Mouse (Mus musculus) heart, postnatal 10 days (tissue): ENCODE measurements around the gene Gigyf2. TPM values are rescaled to one million over a fixed set of nuclear protein-coding genes. Genes with fewer than 3 reads are reported as not detected.

ENCODE experiments used
- DNase-seq, 2 experiments: peaks; one replicate each; pipeline ENCODE4 v3.0.0; 2021
- intact Hi-C: fragments of 180-260 bp; cut with DNase I; formaldehyde crosslinking; loops from one replicate; pipeline ENCODE4 v1.15.1; 2025
- total RNA-seq, 2 experiments: library from RNA; stranded (reverse); gene quantifications; 2 replicates each; pipeline ENCODE4 v1.2.3; 2021

Gene Gigyf2
- total RNA-seq: 10 to 100 TPM; 46.6 to 53.5 TPM

DNA sequence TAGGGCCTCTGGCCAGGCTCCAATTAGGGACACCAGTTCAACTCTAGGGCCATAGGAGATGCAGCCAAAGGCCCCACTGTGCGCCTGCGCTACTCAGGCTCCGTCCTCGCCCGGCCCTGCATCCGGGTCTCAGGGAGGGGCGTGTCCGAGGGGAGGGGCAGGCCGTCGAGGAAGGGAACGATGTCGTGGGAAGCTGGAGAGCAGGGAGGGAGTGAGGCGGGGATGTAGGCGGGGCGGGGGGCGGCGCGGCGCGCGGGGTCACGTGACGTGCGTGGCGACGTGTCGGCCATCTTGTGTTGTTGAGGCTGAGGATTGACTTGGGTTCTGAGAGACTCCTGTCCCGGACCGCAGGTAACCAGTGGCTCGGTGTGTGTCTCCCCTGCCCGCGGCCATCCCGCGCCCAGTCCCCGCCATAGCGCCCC lies at the start of gene Gigyf2:
TSS of gene Gigyf2 (plus strand) at position 257 of the 422 bp plus-strand sequence.
- peak; percentile 97 to 98 for DNase-seq
- intact Hi-C loops: no loop called here

DNA sequence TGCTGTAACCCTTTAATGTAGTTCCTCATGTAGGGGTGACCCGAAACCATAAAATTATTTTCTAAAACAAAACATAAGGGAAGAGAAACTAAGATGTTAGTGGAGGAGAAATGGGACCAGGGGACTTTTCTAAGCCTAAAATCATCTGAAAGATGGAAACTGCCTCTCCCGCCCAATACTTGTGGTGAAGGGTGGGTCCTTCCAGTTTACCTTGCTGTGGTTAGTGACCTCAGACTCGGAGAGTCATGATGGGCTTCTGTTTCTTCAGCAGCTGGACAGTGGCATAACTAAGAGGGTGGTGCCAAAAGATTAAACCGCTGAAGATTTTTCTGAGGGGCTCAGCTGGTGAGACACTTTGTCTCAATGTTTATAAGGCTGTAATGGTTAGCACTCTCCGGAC lies 46.5 kb upstream of the Gigyf2 start:
- intact Hi-C loops: no loop called here
- DNase-seq: no peak

DNA sequence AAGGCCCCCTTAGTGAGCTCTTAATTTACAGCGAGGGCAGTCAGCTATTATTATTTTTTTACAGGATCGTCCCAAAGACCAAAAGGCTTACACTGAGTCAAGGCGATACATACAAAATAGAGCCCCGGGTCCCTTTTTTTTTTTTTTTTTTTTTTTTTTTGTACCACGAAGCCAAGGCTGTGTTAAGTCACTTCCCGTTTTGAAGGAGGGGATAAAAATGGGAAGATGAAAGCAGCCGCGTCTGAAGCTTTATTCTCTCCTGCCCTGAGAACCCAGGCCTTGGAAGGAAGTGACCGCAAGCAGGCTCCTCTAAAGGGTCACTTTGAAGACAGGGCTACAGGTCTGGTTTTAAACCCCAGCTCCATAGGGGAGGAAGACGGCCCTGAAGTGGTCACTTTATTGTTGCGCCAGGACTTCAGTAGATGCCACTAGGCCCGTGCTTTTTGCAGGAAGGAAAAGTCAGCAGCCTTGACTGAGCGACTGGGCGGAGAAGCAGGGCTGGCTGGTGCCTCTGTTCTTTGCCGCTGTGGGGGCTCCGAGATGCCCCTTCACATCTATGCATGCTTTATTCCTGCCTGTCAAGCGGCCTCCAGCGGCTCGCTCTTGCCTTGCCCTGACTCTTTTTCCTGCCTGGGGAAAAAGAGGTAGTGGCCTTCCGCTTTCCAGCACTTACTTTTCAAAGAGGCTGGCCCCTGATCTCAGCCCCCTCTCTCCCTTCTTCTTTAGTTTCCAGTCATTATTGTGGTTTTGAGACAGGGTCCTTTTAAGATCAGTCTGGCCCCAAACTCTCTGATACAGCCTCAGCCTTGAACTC lies 45.0 kb upstream of the Gigyf2 start:
- no peak for DNase-seq
- intact Hi-C loops: no loop called here

DNA sequence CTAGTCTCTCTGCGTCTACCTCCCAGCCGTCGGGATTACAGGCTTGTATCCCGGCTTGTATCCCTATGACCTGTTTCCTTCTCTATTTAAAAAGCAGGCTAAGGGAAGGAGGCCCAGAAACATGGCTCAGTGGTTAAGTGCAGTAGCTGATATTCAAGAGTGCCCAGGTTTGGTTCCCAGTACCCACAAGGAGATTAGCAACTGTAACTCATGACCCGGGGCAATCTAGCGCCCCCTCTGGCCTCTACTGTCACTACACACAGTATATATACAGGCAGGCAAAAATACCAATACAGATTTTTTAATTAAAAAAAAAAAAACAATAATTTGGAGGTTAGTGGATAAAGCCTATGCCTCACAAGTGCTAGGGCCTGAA lies 44.4 kb upstream of the Gigyf2 start:
- intact Hi-C loops: no loop called here
- no peak for DNase-seq

DNA sequence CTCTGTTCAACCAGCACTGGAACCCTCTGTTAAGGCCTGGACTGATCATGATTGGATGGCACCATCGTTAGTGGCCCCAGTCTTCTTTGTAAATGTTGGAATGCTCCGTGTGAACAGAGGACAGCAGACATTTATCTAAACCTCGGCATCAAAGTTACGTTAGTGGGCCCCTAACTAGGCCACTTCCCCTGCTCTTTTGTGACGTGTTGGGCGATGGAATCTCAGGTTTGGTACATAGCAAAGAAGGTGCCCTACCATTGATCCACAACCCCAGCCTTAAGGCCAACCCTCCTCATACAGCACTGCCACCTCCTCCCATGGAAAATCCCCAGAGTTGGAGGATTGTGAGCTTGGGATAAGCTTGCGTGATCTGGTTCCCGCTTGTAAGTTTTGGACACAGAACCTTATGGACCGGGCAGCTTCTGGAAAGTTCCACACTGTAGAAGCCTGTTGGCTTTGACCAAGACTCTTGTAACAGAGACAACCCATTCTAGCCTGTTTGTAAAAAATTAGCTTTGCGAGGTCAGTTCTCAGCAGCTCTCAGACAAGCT lies 43.3 kb upstream of the Gigyf2 start:
- no peak for DNase-seq
- intact Hi-C loops: no loop called here

DNA sequence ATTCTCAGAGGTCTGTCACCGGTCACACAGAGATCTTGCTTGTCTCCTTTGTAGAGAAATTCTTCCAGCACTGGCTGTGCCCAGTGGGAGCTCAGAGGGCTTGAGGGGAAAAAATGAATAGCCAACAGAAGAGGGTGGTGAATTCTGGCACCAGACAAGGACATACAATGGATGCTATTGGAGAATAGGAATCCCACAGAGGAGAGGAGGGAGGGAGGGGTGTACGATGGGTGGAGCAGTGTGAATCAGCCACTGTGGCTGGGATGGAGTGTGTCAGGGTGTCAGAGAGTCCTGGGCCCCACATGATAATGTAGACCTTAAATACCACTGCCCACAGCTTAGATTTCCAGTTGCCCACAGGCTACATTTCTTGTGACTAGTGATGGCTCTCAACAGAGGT lies 39.7 kb upstream of the Gigyf2 start:
- DNase-seq: no peak
- intact Hi-C loops: no loop called here

DNA sequence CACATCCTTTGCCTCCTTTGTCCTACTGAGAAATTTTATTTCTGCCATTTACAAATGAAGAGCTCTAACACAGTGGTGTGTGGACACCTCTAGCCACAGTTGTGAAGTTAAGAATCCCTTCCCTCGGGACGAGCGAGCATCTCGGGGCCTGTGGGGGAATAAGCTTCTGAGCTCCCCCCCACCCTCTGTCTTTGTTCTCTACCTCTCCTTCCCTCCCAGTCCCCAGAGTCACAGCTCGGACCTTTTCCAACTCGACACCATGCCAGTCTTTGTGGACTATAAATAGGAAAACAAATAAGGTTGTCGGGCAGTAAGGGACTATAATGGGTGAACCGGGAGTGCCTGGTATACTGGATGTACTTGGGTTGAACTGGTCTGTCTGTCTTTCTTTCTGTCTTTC lies 35.4 kb upstream of the Gigyf2 start:
- peak; percentile 66 to 74 for DNase-seq
- intact Hi-C loops: no loop called here

DNA sequence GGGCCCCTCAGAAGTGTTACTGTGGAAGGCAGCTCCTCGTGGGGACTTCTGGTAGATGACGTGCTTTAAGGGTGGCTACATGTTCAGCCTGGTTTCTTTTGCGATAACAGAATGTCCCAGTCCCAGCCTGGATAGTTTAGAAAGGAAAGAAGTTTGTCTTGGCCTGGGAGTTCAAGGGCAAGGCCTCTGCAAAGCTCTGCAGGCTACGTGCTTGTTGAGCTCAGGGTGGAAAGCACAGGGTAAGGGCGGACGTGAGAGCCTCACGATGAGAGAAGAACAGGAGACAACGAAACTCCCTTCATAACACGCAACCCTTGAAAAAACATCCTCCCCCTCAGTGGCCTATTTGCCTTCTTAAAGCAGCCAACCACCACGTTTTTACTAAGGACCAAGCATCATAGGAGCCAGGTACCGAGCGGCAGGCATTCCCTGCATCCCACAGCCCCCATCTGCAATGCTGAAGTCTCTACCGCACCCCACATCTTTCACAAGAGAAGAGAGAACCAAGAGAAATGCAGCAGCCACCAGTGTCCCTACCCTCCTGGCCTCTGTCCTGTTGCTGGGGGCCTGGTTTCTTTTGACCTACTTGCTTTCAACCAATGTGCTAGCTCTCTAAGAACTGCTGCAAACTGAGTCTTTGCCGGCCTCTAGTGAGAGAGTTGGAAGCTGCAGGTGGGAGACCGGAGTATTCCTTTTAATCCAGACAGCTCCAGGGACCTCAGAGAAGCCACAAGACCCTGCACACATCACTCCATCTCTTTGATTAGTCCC lies 34.2 kb upstream of the Gigyf2 start:
- peak; percentile 79 to 82 for DNase-seq
- intact Hi-C loops: loop anchor here (1.0 kb wide), 2 partner anchors 34 to 46 kb away; no protein-coding TSS in a partner anchor

DNA sequence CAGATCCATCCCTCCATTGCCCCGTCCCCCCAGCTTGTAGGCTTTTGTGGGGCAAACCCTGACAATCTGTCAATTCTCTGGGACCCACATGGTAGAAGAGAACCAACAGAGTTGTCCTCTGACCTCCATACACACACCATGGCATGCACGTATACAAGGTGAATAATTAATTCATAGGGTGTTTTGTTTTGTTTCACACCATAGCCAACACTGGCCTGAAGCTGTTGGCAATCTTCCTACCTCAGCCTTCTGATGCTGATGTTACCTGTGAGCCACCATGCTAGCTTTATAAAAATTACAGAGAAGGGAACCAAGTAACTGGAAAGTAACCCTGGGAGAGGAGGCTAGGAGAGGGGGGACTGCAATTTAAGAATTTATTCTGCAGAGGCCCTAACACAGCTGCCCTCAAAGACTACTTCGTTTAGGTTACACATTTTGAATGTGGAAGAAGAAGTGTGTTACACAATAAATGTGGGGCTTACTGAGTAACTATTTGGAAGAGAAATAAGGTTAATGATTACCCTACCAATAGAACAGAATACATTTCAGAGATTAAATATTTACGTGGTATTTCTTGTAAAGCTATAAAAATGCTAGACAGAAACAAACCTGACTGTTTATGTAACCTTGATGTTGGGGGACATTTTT lies 32.6 kb upstream of the Gigyf2 start:
- intact Hi-C loops: no loop called here
- no peak for DNase-seq

DNA sequence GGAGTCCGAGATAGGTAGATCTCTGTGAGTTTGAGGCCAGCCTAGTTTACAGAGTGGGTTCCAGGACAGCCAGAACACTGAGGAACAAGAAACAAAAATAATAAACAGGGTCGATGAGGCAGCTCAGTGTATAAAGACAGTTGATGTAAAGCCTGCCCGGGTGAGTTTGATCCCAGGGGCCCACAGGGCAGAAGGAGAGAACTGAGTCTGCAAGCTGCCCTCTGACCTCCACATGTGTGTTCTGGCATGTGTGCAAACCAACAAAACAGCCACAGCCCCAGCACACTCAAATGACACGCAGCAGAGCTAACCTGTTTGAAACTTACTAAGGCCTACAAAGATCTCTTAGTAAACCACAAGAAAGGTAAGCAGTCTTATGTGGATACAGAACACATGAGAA lies 31.8 kb upstream of the Gigyf2 start:
- no peak for DNase-seq
- intact Hi-C loops: no loop called here

DNA sequence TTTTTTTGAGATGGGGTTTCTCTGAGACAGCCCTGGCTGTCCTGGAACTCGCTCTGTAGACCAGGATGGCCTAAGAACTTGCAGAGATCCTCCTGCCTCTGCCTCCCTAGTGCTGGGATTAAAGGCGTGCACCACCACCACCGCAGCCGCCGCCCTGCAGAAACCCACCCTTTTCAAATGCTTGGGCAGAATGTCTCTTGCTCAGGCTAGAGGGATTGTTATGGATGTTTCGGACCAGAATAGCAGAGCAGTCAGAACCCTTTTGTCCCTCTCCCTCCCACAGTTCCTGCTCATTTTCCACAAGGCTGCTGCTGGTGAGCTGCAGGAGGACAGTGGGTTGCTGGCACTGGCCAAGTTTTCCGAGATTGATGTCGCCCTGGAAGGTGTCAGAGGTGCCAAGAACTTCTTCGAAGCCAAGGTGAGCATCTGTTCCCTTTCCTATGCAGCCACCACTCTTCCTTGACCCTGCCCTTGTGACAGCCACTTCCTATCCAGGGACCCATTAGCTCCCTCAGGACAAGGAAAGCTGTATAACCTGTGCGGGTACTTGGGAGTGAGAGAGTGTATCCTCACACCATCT lies 29.4 kb upstream of the Gigyf2 start:
- intact Hi-C loops: no loop called here
- DNase-seq: no peak

DNA sequence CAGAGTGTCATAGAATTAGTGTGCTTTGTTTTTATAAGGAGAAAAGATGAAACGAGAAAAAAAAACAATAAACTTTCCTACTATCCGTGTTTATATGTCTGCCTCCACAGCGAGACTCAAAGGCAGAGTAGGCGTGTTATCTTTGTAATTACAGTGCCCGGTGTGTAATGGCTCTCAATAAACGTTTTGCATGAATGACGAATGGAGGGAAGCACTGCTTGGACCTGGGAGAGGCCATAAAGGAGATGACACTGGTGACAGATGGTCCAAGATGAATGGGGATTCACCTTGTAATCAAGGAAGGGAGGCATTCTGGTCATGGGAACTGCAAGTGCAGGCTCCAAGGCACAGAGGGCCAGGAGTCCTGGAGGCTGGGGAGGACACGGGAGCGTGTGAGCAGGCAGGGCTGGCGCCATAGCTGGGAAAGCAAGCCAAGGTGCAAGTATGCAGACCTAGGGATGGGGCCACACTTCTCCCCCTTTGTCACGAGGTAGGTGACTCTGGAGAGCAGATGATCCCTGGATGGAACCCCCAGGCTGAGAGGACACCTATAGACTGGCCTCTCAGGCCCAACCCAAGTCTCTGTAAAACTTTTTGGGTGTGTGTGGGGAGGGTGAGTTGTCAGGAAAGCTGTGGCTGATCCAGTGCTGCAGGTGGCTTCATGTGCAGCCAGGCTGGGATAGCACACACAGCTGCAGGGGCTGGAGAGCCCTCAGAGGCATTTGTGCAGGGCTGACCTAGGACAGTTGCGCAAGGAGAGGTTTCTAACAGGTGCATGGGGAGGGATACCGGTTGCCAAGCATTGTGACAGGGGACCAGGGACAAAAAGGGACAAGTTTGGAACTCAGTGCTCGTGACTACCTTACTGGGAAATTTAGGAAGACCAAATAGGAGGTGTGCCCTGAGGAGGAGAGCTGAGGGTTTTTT lies 26.2 kb upstream of the Gigyf2 start:
- intact Hi-C loops: no loop called here
- DNase-seq: no peak

DNA sequence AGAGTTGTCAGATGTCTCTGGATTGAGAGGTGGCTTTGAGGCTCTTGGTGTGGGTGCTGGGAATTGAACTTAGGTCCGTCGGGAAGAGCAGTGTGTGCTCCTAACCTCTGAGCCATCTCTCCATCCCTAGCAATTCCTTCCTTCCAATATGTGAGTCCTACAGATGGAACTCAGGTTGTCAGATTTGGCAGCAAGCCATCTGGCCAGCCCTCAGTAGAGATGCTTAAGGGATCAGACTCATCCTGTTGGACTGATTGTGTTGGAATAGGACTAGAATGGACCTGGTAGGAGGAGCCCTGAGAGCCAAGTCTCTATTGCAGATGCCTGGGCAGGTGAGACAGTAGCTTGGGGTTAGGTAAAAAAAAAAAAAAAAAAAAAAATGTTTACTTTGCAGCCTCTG lies 24.8 kb upstream of the Gigyf2 start:
- intact Hi-C loops: no loop called here
- no peak for DNase-seq

DNA sequence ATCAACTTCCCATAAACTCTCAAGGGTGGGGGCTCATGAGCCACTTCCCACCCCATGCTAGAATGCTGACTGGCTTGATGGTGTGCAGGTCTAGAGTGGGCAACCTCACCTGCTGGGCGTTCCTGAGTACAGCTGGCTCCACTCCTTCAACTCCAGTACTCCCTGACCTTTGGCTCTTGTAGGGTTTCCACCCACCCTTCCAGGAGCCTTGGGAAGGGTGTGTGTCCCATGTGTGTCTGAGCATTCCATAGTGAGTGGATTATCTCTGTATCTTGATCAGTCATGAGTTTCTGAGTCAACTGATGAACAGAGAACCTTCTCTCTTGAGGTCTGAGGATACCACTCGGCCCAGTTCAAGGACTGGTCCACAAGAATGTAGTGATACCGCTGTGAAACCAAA lies 17.8 kb upstream of the Gigyf2 start:
- intact Hi-C loops: no loop called here
- no peak for DNase-seq

DNA sequence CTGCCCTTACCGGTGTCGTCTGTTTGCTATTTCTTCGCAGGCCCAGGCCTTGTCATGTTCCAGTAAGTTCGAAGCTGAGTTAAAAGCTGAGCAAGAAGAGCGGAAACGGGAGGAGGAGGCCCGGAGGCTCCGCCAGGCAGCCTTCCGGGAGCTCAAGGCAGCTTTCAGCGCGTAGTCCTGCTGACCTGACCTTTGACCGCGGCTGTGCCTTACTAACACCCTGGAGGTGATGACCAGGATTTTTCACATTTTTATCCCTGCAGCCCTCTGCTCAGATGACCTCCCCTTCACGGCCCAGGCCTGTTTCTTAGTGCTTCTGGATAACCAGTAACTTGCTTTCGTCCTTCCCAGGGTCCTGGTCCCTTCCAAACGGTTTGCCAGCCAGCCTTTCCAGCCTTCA lies 17.2 kb upstream of the Gigyf2 start:
- DNase-seq: no peak
- intact Hi-C loops: no loop called here

DNA sequence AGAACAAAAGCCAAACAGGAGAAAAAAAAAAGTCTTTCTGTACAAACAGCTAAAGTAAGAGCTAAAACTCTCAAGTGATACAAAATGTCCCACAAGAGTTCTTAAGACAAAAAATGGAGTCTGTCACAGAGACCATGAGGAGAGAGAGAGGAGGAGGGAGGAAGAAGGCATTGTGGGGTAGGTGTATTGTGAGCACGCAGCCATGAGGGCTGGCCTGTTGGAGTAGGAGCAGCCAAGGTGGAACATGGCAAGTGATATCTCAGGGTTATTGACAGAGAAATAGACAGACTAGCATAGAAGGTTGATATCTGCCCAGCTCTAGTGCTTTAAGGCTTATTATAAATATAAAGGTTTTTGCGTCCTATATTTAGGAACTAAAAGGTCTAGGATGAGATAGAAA lies 14.1 kb upstream of the Gigyf2 start:
- DNase-seq: no peak
- intact Hi-C loops: no loop called here

DNA sequence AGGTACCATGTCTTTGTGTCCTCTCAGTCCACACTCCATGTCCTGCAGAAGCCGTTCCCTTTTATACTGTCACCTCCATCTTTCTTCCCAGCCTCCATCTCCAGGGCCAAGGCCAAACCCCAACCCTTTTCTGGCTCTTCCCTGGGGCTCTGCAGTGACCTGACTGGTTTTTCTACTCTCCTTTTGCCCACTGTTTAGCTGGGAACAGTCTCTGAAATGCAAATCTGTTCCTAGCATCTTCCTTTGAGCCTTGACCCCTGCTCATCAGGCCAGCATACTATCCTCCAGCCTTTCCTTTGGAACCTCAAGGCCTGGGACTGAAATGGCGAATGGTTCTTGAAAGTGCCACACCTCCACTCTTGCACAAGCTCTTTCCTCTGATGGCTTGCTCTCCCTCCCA lies 13.7 kb upstream of the Gigyf2 start:
- no peak for DNase-seq
- intact Hi-C loops: no loop called here

DNA sequence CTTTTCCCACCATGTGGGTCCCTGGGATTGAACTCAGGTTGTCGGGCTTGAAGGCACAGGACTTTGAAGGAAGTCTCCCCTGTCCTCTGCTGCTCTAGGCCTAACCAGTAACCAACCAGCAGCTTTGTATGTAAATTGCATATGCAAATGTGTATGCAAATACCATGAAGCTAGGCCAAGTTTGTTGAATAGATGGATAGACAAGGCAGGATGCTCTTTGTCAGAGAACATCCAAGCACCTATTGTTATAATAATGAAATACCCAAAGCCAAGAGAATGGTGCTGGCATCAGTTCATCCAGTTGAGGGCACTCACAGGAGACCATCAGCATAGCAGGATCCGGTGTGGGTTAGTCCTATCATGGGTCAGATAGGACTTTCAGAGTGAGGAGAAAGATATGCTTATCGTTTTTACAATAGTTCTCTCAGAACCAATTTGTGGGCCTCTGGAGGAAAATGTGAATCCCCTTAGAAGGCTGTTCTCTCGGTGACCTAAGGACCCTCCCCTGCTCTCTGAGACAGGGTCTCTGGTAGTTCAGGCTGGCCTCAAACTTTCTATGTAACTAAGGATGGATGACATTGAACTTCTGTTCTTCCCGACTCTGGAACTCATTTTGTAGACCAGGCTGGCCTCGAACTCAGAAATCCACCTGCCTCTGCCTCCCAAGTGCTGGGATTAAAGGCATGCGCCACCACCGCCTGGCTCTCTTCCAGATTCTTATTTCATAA lies 12.8 kb upstream of the Gigyf2 start:
- intact Hi-C loops: no loop called here
- DNase-seq: no peak

DNA sequence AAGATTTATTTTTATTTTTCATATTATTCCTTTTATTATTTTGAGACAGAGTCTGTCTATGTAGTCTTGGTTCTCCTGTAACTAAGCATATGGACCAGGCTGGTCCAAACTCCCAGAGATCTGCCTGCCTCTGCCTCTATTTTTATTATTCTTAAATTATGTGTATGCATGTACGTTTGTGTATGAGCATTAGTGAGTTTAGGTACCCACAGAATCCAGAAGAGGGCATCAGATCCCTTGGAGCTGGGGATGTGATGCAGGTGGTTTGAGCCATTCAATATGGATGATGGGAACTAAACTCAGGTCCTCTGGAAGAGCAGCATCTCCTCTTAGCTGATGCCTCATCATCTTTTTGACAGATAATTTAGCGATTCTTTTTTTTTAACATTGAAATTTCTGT lies 11.4 kb upstream of the Gigyf2 start:
- intact Hi-C loops: no loop called here
- no peak for DNase-seq
